Mouse (Mus musculus): ENCODE measurements around the gene Msl1. TPM values are rescaled to one million over a fixed set of nuclear protein-coding genes. Genes with fewer than 3 reads are reported as not detected.

Gene Msl1
- polyA plus RNA-seq, 1 experiment from 2014 or later: 39.9 TPM

DNA sequence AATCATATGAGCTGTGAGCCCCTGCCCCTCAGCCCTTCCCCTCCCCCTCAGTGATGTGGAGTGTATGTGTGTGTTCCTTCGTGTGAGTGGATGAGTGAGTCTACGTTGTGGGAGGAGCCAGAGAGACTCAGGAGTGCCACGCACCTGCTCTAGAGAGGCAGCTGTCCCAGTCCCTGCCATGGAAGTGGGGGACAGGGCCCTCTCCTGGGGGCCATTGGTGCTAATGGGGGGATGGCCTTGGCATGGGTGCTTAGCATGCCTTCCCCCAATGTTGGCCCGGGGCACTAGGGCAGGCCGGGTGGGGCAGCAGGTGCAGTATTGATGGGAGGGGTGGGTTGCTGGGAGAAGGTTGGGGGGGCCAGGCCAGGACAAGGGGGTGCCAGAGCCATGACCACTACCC, 28.5 kb upstream of the Msl1 start:
- peaks cover 41% of the 10 kb centered on the region for H3K4me1 ChIP-seq
- peak overlapping the region; percentile 57 for H3K27ac ChIP-seq
- H3K9me3 ChIP-seq: no peaks in the 10 kb centered on the region
- H3K4me2 ChIP-seq: peak overlapping the region; percentile 47
- peak; percentile 36 for ATAC-seq (ENCODE audit: low FRiP score)
- H3K27me3 ChIP-seq: no peaks in the 10 kb centered on the region
- H3K4me3 ChIP-seq (replicated peaks): no peak overlapping the region
- WGBS: 60% methylated on average over 5 of the region's 5 CpGs
- peak overlapping the region; percentile 45; the same call in 1 of the 2 replicates for H3K9ac ChIP-seq
- H3K36me3 ChIP-seq (replicated peaks): peaks cover 64% of the 10 kb centered on the region

DNA sequence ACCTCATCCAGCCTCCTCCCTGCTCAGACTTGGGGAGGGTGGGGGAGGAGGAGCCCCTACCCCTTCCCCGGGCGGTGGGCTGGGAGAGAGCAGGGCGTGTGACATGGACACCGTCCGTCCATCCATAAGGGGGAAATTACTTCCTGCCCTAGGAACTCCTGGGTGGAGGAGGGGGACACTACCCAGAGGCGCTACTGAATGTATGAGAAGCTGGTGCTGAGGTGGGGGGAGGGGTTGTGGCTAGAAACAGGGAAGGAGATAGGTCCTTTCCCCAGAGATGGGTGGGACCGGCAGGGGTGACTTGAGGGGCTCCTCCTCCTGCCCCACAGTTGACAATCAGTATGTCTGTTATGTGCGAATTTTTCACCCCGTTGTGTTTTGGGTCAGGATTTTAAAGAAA, 28.0 kb upstream of the Msl1 start:
- Histone ChIP-seq H3K36me3 (replicated peaks) (peaks cover 61% of the 10 kb centered on the region), H3K9me3 (no peaks in the 10 kb centered on the region), H3K4me2 (peak overlapping the region; percentile 47), H3K4me3 (replicated peaks) (no peak overlapping the region), H3K27ac (peak overlapping the region; percentile 57), H3K9ac (peak overlapping the region; percentile 45; the same call in 1 of the 2 replicates), H3K27me3 (no peaks in the 10 kb centered on the region), H3K4me1 (peaks cover 41% of the 10 kb centered on the region)
- ATAC-seq (ENCODE audit: low FRiP score): peak; percentile 51
- 23% methylated on average over 9 of the region's 9 CpGs for WGBS

DNA sequence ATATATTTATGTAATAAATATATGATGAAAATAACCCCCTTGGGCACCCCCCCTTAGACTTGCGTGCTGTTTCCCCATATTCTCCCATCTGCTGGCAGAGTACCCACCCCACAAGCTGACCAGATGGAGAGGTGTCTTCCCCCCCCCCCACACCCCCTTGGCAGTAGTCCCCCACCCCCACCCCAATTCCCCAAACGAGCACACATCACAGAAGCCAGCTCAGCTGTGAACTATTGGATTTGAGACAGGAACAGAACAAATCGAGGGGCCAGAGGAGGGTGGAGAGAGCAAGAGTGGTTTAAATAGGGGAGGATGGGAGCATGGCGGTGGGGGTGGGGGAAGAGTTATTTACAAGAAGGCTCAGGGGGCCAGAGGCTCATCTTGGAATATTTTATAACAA, 27.6 kb upstream of the Msl1 start:
- peaks cover 58% of the 10 kb centered on the region for H3K36me3 ChIP-seq (replicated peaks)
- peak overlapping the region; percentile 21; the same call in 1 of the 2 replicates for H3K4me3 ChIP-seq (replicated peaks)
- H3K9me3 ChIP-seq: no peaks in the 10 kb centered on the region
- H3K4me1 ChIP-seq: peaks cover 41% of the 10 kb centered on the region
- peak overlapping the region; percentile 83 for H3K27ac ChIP-seq
- peak overlapping the region; percentile 47 for H3K4me2 ChIP-seq
- WGBS: 26% methylated on average over 4 of the region's 4 CpGs
- no peaks in the 10 kb centered on the region for H3K27me3 ChIP-seq
- peak overlapping the region; percentile 42; the same call in 1 of the 2 replicates for H3K9ac ChIP-seq
- ATAC-seq (ENCODE audit: low FRiP score): no peak

- H3K27ac ChIP-seq: peak overlapping the region; percentile 83
- H3K4me2 ChIP-seq: peak overlapping the region; percentile 47
- H3K4me3 ChIP-seq (replicated peaks): peak overlapping the region; percentile 21
- peaks cover 48% of the 10 kb centered on the region for H3K4me1 ChIP-seq
- WGBS: 31% methylated on average over 38 of the region's 39 CpGs
- peak overlapping the region; percentile 42 for H3K9ac ChIP-seq
- peaks cover 52% of the 10 kb centered on the region for H3K36me3 ChIP-seq (replicated peaks)
- H3K9me3 ChIP-seq: no peaks in the 10 kb centered on the region
- H3K27me3 ChIP-seq: no peaks in the 10 kb centered on the region
- no peak for ATAC-seq (ENCODE audit: low FRiP score)
These were observed 26.9 kb upstream of the Msl1 start for GRCm38 (mm10) chr11:98768127-98769006.

- no peak overlapping the region for H3K9ac ChIP-seq
- H3K27me3 ChIP-seq: no peaks in the 10 kb centered on the region
- H3K36me3 ChIP-seq (replicated peaks): peaks cover 43% of the 10 kb centered on the region
- H3K4me1 ChIP-seq: peaks cover 57% of the 10 kb centered on the region
- ATAC-seq (ENCODE audit: low FRiP score): no peak
- H3K9me3 ChIP-seq: no peaks in the 10 kb centered on the region
- H3K4me2 ChIP-seq: peak overlapping the region; percentile 47; the same call in 1 of the 2 replicates
- 92% methylated on average over 25 of the region's 25 CpGs for WGBS
- H3K4me3 ChIP-seq (replicated peaks): no peak overlapping the region
- peak overlapping the region; percentile 83 for H3K27ac ChIP-seq
These were observed 26.0 kb upstream of the Msl1 start for GRCm38 (mm10) chr11:98769007-98769954.

DNA sequence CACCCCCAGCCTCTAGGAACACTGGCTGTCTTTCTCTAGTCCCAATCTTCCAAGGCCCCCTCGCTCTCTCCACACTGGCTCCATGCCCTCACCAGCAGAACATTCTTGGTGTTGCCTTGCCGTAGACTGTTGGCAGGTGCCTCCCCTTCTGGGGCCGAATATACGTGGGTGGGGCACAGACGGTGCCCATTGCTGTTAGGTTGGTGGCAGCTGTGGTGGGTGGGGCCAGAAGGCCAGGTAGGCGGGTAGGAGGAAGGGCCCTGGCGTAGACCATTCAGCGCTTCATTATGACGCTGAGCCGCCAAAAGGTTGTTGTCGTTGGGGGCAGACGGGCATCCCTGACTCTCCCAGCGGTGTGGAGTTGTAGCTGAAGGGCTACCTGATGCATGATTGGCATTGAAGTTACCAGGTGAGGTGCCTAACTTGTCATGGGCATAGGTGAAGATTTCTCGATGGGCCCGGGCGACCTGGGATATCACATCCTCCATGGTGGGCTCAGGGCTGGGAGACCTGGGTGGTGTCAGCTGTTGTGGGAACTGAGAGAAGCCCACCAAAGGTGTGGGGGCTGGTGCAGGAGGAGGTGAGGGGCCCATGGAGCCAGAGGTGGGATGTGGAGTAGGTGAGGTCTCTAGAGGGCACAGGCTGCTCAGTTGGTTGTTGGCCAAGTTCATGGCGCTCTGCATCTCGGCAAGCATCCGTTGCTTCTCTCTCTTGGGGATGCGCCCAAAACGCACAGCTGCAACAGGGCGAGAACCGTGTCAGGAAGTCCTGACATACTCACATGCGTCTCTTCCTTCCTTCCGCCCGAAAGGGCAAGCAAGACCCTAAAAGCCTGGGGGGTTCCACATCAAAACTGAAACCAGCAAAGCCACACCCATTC, 25.0 kb upstream of the Msl1 start:
- no peak for ATAC-seq (ENCODE audit: low FRiP score)
- Histone ChIP-seq H3K9me3 (no peaks in the 10 kb centered on the region), H3K9ac (no peak overlapping the region), H3K4me1 (peaks cover 64% of the 10 kb centered on the region), H3K27ac (no peak overlapping the region), H3K27me3 (0 out of 2 replicates have a peak, but pooled peaks cover 3% of the 10 kb centered on the region), H3K36me3 (replicated peaks) (peaks cover 33% of the 10 kb centered on the region), H3K4me2 (no peak overlapping the region), H3K4me3 (replicated peaks) (no peak overlapping the region)
- 94% methylated on average over 26 of the region's 26 CpGs for WGBS

GRCm38 (mm10) chr11:98771131-98771530, 24.2 kb upstream of the Msl1 start:
- Histone ChIP-seq H3K36me3 (replicated peaks) (peaks cover 30% of the 10 kb centered on the region), H3K4me1 (peaks cover 64% of the 10 kb centered on the region), H3K4me3 (replicated peaks) (no peak overlapping the region), H3K9me3 (no peaks in the 10 kb centered on the region), H3K27me3 (0 out of 2 replicates have a peak, but pooled peaks cover 3% of the 10 kb centered on the region), H3K9ac (no peak overlapping the region), H3K27ac (no peak overlapping the region), H3K4me2 (no peak overlapping the region)
- no peak for ATAC-seq (ENCODE audit: low FRiP score)
- WGBS: 95% methylated on average over 18 of the region's 18 CpGs

- WGBS: 94% methylated on average over 11 of the region's 11 CpGs
These were observed 23.3 kb upstream of the Msl1 start for GRCm38 (mm10) chr11:98771844-98772525.

DNA sequence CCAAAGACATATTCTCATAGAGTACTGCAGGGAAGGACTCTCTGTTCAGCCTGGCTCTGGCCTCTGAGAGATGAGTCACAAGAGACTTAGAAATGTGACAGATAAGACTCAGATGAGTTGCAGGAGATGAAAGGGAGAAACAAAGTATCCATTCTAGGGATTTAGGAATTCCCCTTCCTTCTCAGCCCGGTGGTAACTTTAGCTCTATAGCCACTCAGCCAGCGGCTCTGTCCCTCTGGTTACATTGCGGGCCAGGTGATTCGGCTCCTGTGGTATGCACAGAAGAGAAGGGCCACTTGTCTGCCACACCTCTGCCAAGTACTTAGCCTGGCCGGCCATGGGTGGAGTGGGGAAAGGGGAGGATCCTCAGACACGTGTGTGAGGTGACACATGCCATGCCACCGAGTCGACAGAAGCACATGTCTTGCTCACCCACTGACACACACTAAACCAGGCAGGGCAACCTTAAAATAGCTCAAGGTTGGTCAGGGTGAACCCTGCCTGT, 22.6 kb upstream of the Msl1 start:
- ATAC-seq (ENCODE audit: low FRiP score): no peak
- peaks cover 63% of the 10 kb centered on the region for H3K4me1 ChIP-seq
- no peak overlapping the region for H3K4me3 ChIP-seq (replicated peaks)
- no peak overlapping the region for H3K4me2 ChIP-seq
- H3K9ac ChIP-seq: no peak overlapping the region
- H3K27ac ChIP-seq: no peak overlapping the region
- WGBS: 83% methylated on average over 8 of the region's 8 CpGs
- H3K27me3 ChIP-seq: 0 out of 2 replicates have a peak, but pooled peaks cover 3% of the 10 kb centered on the region
- peaks cover 30% of the 10 kb centered on the region for H3K36me3 ChIP-seq (replicated peaks)
- no peaks in the 10 kb centered on the region for H3K9me3 ChIP-seq

More at GRCm38 (mm10) chr11:98771844-98772525, 23.3 kb upstream of the Msl1 start:
- H3K36me3 ChIP-seq (replicated peaks): peaks cover 30% of the 10 kb centered on the region
- no peaks in the 10 kb centered on the region for H3K9me3 ChIP-seq
- H3K4me3 ChIP-seq (replicated peaks): no peak overlapping the region
- no peak overlapping the region for H3K9ac ChIP-seq
- H3K27ac ChIP-seq: no peak overlapping the region
- peaks cover 64% of the 10 kb centered on the region for H3K4me1 ChIP-seq
- H3K27me3 ChIP-seq: 0 out of 2 replicates have a peak, but pooled peaks cover 3% of the 10 kb centered on the region
- H3K4me2 ChIP-seq: no peak overlapping the region
- ATAC-seq (ENCODE audit: low FRiP score): no peak

DNA sequence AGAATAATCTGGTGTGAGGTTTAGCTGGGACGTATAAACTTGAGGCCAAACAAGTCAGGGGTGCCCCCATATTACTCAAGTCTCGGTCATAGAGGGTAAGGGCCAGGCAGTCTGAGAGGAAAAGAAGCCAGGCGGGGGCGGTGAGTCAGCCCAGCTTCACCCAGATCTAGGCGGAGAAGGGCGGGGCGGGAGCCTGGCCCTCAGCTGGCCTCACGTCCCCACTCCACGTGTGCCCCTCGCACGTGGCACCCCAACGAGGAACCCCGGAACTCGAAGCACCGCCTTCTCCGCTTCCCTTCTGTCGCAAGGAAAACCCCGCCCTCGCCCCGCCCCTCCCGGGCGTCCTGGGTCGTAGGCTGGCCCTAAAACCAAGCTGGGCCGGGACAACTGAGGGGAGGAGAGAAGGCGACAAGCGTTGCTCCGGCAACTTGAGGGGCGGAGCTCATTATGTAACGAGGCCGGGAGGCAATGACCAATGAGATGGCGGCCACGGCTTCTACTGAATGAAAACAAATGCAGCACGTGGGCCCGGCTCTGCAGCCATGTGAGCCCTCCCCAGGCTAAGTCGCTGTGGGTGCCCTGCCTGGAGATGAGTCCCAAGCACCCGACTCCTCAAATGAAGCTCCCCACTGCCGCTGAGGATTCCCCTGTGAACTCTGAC, 21.6 kb upstream of the Msl1 start:
- 1% methylated on average over 37 of the region's 37 CpGs for WGBS
- peak overlapping the region; percentile 50; the same call in 1 of the 2 replicates for H3K9ac ChIP-seq
- no peaks in the 10 kb centered on the region for H3K9me3 ChIP-seq
- peak overlapping the region; percentile 33 for H3K4me3 ChIP-seq (replicated peaks)
- ATAC-seq (ENCODE audit: low FRiP score): peak; percentile 85
- H3K27ac ChIP-seq: no peak overlapping the region
- H3K27me3 ChIP-seq: 0 out of 2 replicates have a peak, but pooled peaks cover 3% of the 10 kb centered on the region
- peaks cover 29% of the 10 kb centered on the region for H3K36me3 ChIP-seq (replicated peaks)
- peaks cover 55% of the 10 kb centered on the region for H3K4me1 ChIP-seq
- H3K4me2 ChIP-seq: peak overlapping the region; percentile 66

Data from forebrain, embryonic 12.5 days (tissue).